Comparison of ENCODE assay signal across 9 mouse cellular contexts in genomic region chr1:127496737-127497543, GRCm38 (mm10).
DNase-seq lines count a peak whose midpoint lies in the region; ATAC-seq and TF ChIP-seq lines count a peak whose summit lies in the region.
"Had no signal": no experiment of that assay in that cellular context is flagged by ENCODE, and none has a peak within 500 bp of the region (broad histone marks: within the 10 kb centered on the region; RNA-seq: fewer than 3 reads in every experiment).

No protein-coding gene starts in this region.

- H3K4me1 ChIP-seq in heart, embryonic 12.5 days (replicated peaks): peaks cover 8% of the 10 kb centered on the region; the same call in 1 of the 2 replicates
- H3K4me1 ChIP-seq in heart, embryonic 14.5 days (ENCODE audit: control insufficient read depth in 2 of 2, insufficient read depth in 2 of 2, low read length in 2 of 2): no peaks in the 10 kb centered on the region; a peak in 1 of 4 replicates
- H3K4me1 ChIP-seq in kidney, postnatal 0 days (replicated peaks; ENCODE audit: insufficient read depth, low read length): no peaks in the 10 kb centered on the region

- H3K4me3 ChIP-seq in heart, embryonic 12.5 days: no peak overlapping the region
- H3K4me3 ChIP-seq in heart, embryonic 14.5 days (ENCODE audit: control insufficient read depth in 1 of 2, insufficient read depth in 1 of 2, low read depth in 1 of 2, low read length in 2 of 2): no peak overlapping the region
- no peak overlapping the region for H3K4me3 ChIP-seq in kidney, postnatal 0 days (replicated peaks; ENCODE audit: low read depth, low read length)

- no peak for ATAC-seq in heart, embryonic 12.5 days (ENCODE audit: insufficient number of reproducible peaks, low FRiP score)
- ATAC-seq in heart, embryonic 14.5 days (ENCODE audit: insufficient number of reproducible peaks, insufficient read depth, low FRiP score, low read depth): peak; percentile 20; the same call in 1 of the 2 replicates
- ATAC-seq in kidney, postnatal 0 days (replicated peaks; ENCODE audit: low FRiP score, low read depth): peak; percentile 59; the same call in 1 of the 2 replicates
- ATAC-seq in megakaryocyte, adult 5-6 weeks (ENCODE audit: poor library complexity, severe bottlenecking): peak; percentile 89

- no peak overlapping the region for H3K9ac ChIP-seq in heart, embryonic 12.5 days
- H3K9ac ChIP-seq in heart, embryonic 14.5 days (ENCODE audit: low read length): no peak overlapping the region
- H3K9ac ChIP-seq in kidney, postnatal 0 days (ENCODE audit: low read depth, low read length): no peak overlapping the region

- no peak overlapping the region for H3K27ac ChIP-seq in heart, embryonic 12.5 days (ENCODE audit: poor library complexity, severe bottlenecking)
- no peak overlapping the region for H3K27ac ChIP-seq in heart, embryonic 14.5 days (replicated peaks in 1 of 2; ENCODE audit: control insufficient read depth in 1 of 2, insufficient read depth in 1 of 2, low read depth in 2 of 2, low read length in 2 of 2)
- H3K27ac ChIP-seq in kidney, postnatal 0 days: no peak overlapping the region

- H3K9me3 ChIP-seq in heart, embryonic 12.5 days (replicated peaks): no peaks in the 10 kb centered on the region
- no peaks in the 10 kb centered on the region for H3K9me3 ChIP-seq in heart, embryonic 14.5 days (ENCODE audit: control insufficient read depth, low read length)
- H3K9me3 ChIP-seq in kidney, postnatal 0 days (replicated peaks; ENCODE audit: low read length): no peaks in the 10 kb centered on the region

- WGBS in heart, embryonic 12.5 days: 33% methylated on average over 9 of the region's 9 CpGs
- WGBS in heart, embryonic 14.5 days: 35% methylated on average over 9 of the region's 9 CpGs
- 31% methylated on average over 9 of the region's 9 CpGs for WGBS in kidney, postnatal 0 days

- H3K36me3 ChIP-seq in heart, embryonic 12.5 days: no peaks in the 10 kb centered on the region
- no peaks in the 10 kb centered on the region for H3K36me3 ChIP-seq in heart, embryonic 14.5 days (ENCODE audit: control insufficient read depth, insufficient read depth, low read length)
- no peaks in the 10 kb centered on the region for H3K36me3 ChIP-seq in kidney, postnatal 0 days (ENCODE audit: insufficient read depth, low read length)
- H3K36me3 ChIP-seq: G1E had no signal

- peak; percentile 97 for TF ChIP-seq CTCF in kidney, postnatal 0 days (IDR thresholded peaks at IDR 0.05; ENCODE audit: low read depth)

- H3K27me3 ChIP-seq in heart, embryonic 12.5 days (replicated peaks): no peaks in the 10 kb centered on the region
- H3K27me3 ChIP-seq in heart, embryonic 14.5 days (ENCODE audit: control insufficient read depth, insufficient read depth, low read length): no peaks in the 10 kb centered on the region
- H3K27me3 ChIP-seq in kidney, postnatal 0 days (ENCODE audit: insufficient read depth, low read length): no peaks in the 10 kb centered on the region; the same call in 1 of the 2 replicates

- no peak overlapping the region for H3K4me2 ChIP-seq in heart, embryonic 12.5 days
- no peak overlapping the region for H3K4me2 ChIP-seq in heart, embryonic 14.5 days (ENCODE audit: low read length)
- H3K4me2 ChIP-seq in kidney, postnatal 0 days (ENCODE audit: low read length): no peak overlapping the region

- DNase-seq in heart, adult 11 months: peak; percentile 91
- DNase-seq in adrenal gland, adult 18-20 months (ENCODE audit: low spot score in 2 of 2): peak; percentile 40
- DNase-seq in embryo, embryonic 10 days (ENCODE audit: low spot score): peak; percentile 81
- peak; percentile 78 for DNase-seq in kidney, postnatal 0 days (ENCODE audit: low spot score)
- DNase-seq in retina, embryonic 14.5 days (ENCODE audit: low spot score): peak; percentile 84

Comparison
In these comparisons a context has a peak if more than half of its experiments do, and no peak if none do; other contexts are left out.
1. DNase-seq: peak in every context shown above with its lines; median percentile 91 in heart, adult 11 months; 84 in retina, embryonic 14.5 days; 81 in embryo, embryonic 10 days; 78 in kidney, postnatal 0 days; 40 in adrenal gland, adult 18-20 months.